Mouse (Mus musculus): ENCODE measurements around the gene Golga2. TPM values are rescaled to one million over a fixed set of nuclear protein-coding genes. Genes with fewer than 3 reads are reported as not detected.
"Not testable (repeated sequence)": the region's sequence is repeated elsewhere in the genome, so short reads cannot be mapped to it uniquely, and the experiment has no call there.

Golga2 gene
- total RNA-seq, 2 experiments from 2014 or later, result 75.1 to 78.9 TPM

GRCm38 (mm10) chr2:32288371-32288931, 1.3 kb downstream of the Golga2 start:
- DNase-seq (ENCODE audit: low spot score in 2 of 2), result no peak

DNA sequence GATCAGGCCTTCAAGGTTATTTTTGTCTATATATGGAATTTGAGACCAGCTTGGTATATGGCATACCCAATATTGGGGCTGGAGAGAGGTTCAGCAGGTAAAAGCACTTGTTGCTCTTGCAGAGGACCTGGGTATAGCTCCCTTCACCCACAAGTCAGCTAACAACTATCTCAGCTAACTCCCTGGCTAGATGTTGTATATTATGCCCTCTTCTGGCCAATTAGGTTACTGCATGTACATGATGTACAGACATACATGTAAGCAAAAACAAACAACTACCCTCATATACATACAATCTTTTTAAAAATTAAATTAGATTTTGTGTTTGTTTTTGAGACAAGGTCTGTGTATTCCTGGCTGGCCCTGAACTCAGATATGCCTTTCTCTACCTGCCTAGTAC, 2.4 kb downstream of the Golga2 start:
- DNase-seq (ENCODE audit: low spot score in 2 of 2), result no peak

DNA sequence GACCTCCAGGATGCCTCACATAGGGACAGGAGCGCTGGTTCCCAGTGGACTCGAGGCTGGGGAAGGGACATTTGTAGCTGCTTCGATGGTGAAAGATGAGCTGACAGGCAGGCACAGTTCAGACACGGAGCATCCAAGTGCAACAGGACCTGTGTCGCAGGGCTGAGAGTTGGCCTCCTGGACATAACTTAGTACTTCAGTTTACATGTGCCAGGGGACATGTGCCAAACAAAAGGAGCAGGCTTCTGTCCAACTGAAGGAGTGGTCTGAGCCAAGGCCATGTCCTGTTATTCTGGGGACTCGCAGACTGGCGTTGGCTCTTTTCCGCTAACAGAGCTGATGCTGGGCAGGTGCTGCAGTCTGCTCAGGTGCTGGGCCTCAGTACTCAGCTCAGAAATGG, 7.2 kb downstream of the Golga2 start:
- DNase-seq (ENCODE audit: low spot score in 2 of 2), result no peak

GRCm38 (mm10) chr2:32295285-32295684, 8.1 kb downstream of the Golga2 start:
- DNase-seq (ENCODE audit: low spot score in 2 of 2), result no peak

DNA sequence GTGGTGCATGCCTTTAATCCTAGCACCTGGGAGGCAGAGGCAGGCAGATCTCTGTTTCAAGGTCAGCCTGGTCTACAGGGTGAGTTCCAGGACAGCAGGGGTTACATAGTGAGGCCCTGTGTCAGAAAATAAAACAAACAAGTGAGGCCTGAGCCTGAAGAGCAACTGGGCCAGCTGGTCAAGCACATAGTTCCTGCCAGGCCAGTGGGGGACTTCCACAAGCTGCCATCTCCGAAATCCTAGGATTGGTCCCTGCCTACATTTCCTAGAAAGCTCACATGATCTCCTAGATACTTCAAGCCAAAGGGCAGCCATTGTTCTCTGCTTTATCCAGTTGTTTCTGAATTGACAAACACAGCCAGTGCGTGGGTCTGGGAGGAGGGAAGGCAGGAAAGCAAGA, 8.7 kb downstream of the Golga2 start:
- DNase-seq (ENCODE audit: low spot score in 2 of 2), result not testable (repeated sequence)

GRCm38 (mm10) chr2:32299469-32299868, 12.3 kb downstream of the Golga2 start:
- peak in 1 of 2 experiments; percentile 17 for DNase-seq (ENCODE audit: low spot score in 2 of 2)

DNA sequence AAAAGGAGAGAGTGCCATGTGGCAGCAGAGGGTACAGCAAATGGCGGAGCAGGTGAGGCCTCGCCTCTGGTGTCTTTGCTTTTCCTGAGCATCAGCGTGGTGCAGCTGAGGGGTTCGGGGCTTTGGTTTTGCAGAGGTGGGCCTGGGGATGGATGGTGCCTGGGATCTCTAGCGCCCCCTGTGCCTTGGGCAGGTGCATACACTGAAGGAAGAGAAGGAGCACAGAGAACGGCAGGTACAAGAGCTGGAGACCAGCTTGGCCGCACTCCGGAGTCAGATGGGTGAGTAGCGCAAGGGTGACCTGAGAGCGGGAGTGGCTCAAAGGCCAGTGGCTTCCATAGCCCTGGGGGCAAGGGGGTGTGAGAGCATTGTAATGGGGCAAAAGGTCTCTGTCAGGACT, 15.8 kb downstream of the Golga2 start:
- DNase-seq (ENCODE audit: low spot score in 2 of 2), result peak in 1 of 2 experiments; percentile 17

GRCm38 (mm10) chr2:32304145-32304832, 17.1 kb downstream of the Golga2 start:
- peak; percentile 58 to 62 for DNase-seq (ENCODE audit: low spot score in 2 of 2)

GRCm38 (mm10) chr2:32305668-32306067, 18.5 kb downstream of the Golga2 start:
- DNase-seq (ENCODE audit: low spot score in 2 of 2), result no peak

- DNase-seq (ENCODE audit: low spot score in 2 of 2), result no peak
These were observed 19.0 kb downstream of the Golga2 start for GRCm38 (mm10) chr2:32306176-32306575.

DNA sequence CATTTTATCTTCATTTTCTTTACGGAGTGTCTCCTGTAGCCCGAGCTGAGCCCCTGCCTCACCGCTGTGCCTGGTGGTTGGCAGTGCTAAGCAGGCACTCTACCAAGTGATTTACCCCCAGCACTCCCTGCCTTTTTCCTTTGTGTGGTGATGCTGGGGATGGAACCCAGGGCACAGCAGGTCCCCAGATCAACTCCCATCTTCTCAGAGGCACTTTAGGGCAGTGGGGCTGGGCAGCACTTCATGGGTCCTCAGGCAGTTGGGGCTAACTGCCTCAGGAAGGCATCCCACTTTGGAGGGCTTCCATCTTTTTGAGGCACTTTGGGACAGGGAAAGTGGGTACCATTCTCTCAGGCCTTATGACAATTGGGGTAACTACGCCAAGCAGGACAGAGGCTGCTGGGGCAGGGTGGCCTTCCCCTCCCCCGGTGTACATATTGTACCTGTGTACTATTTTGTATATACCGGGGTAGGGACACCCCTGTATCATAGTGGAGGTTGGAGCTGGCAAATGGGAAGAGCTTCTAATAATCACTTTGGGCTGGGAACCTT, 20.1 kb downstream of the Golga2 start:
- DNase-seq (ENCODE audit: low spot score in 2 of 2), result no peak

DNA sequence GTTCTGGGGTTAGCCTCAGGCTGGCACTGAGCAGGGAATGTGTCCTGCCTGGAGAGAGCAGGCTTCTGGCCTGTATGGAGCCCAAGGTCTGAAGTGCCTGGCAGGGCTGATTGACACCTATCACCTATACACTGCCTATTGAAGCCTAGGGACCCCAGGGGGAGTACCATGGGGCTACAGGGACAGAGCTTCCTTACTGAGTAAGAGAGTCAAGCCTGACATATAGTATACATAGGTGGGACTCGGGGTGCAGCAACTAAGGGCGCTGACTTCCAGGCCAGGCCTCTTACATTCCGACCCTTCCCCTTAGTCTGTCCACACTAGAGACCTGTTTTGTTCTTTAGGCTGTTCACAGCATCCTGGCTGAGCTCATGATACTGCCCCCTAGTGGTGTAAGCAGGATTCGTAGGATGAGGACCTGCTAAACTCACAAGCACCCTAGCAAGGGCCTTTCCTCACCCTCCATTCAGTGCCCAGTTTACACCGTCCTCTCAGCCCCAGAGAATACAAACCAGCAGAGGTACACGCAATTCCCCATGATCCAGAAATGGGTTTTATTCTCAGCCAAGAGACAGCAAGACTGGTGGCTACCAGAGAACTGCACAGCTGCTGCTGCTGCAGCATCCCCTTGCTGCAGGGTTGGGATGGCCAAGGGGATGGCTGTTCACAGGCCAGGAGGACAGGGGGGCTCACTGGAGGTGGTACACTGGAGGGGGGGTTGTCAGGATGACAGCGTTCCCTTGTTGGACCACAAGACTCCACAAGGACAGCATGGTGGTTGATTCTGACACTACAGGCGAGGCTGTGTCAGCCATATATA, 21.0 kb downstream of the Golga2 start:
- DNase-seq (ENCODE audit: low spot score in 2 of 2), result peak; percentile 74 to 76

GRCm38 (mm10) chr2:32308870-32309568, 21.8 kb downstream of the Golga2 start:
- peak in 1 of 2 experiments; percentile 23 for DNase-seq (ENCODE audit: low spot score in 2 of 2)

DNA sequence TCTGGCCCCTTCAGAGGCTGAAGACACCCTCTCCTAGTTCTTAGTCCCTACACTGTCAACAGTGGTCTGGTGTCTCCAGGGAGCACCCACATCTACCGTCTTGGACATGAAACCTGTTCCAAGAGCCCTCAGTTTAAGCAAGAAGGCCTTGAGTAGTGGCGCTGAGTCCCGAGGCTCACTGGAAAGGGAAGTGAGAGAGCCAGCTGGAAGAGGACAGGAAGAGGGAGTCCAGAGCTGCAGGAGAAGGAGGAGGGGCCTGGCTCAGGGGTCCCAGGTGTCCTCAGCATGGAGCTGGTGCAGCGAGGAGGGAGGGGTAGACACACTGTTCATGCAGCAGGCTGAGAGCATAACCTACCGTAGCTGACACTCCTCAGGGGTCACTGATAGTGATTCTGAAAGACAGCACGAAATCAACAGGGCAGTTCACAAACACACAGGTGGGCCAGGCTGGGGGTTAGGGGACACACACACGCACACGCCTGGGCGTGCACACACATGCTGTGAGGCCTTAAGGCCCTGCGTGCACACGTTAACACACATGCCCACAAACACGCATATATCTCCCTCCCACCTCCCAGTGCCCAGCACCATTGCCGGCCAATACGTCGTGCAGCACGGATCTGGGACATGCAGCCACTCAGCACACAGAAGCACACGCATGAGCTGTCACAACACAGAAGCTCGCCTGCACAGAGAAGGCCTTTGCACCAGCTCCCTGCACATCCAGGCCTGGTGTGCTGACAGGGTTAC, 23.1 kb downstream of the Golga2 start:
- no peak for DNase-seq (ENCODE audit: low spot score in 2 of 2)

- no peak for DNase-seq (ENCODE audit: low spot score in 2 of 2)
These were observed 24.5 kb downstream of the Golga2 start for GRCm38 (mm10) chr2:32311443-32312317.

DNA sequence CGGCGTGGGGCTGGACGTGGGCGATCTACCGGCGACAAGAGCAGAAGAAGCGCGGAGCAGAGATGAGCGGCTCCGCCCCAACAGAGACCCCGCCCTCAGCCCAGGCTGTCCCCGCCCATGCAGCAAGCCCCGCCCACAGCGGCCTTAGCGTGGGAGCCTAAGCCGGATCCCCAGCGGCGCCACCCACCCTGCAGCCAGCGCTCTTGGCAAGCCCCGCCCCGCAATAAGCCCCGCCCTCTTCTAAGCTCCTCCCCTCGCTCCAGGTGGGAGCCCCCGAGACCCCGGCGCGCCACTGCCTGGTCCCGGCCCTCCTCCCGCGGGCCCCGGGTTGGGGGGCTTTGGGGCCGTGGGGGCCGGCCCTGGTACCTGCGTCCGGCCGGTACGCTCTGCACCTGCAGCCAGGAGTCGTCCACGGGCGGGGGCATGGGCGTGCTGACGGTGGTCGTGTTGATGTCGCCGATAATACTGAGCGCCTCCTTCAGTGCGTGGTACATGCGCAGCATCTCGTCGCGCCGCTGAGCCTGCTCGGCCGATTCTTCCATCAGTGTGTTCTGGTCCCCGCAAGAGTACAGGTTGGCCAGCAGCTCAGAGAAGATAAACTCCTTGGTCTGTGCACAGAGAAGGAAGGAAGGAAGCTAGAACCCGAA, 25.3 kb downstream of the Golga2 start:
- DNase-seq (ENCODE audit: low spot score in 2 of 2), result peak; percentile 78 to 83

DNA sequence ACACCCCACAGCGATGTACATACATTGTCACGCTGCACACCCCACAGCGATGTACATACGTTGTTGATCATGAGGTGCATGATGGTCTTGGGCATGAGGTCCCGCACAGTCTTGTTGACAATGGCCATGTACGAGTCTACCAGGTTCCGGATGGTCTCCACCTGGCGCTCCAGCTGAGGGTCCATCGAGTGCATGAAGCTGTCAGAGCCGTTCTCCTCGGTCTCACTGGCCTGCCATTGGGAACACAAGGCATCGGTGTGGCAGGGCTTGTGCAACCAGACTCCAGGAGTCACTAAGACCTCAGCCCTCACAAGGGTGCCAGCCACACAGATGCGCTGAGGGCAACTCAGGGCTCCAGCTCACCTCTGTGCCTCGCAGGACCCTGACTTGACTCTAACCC, 27.6 kb downstream of the Golga2 start:
- no peak for DNase-seq (ENCODE audit: low spot score in 2 of 2)

- no peak for DNase-seq (ENCODE audit: low spot score in 2 of 2)
These were observed 28.6 kb downstream of the Golga2 start for GRCm38 (mm10) chr2:32315751-32316150.
